Mouse (Mus musculus): ENCODE data around the gene Gm20518. TPM values are rescaled to one million over a fixed set of nuclear protein-coding genes. Genes with fewer than 3 reads are reported as not detected.

Gene Gm20518
- total RNA-seq, 2 experiments from 2014 or later: 0.69 TPM; not detected in 1

GRCm38 (mm10) chr16:17848928-17849327 lies 42.5 kb downstream of the Gm20518 start:
- ATAC-seq (replicated peaks; ENCODE audit: poor library complexity, severe bottlenecking): 0 out of 2 replicates have a peak, but pooled peaks have one; percentile 50

- ATAC-seq (replicated peaks; ENCODE audit: poor library complexity, severe bottlenecking): no peak
Measured at GRCm38 (mm10) chr16:17848431-17848830, 43.0 kb downstream of the Gm20518 start.

- no peak for ATAC-seq (replicated peaks; ENCODE audit: poor library complexity, severe bottlenecking)
Measured at GRCm38 (mm10) chr16:17843701-17844365, 47.6 kb downstream of the Gm20518 start.

- ATAC-seq (replicated peaks; ENCODE audit: poor library complexity, severe bottlenecking): no peak
Measured at GRCm38 (mm10) chr16:17842437-17842836, 49.0 kb downstream of the Gm20518 start.

- ATAC-seq (replicated peaks; ENCODE audit: poor library complexity, severe bottlenecking): no peak
Measured at GRCm38 (mm10) chr16:17839976-17840375, 51.5 kb downstream of the Gm20518 start.

GRCm38 (mm10) chr16:17838051-17838450 lies 53.4 kb downstream of the Gm20518 start, which contains the start of gene Car15:
Car15 (minus strand) TSS chr16:17838364.
- ATAC-seq (replicated peaks; ENCODE audit: poor library complexity, severe bottlenecking): no peak

GRCm38 (mm10) chr16:17835481-17835880 lies 56.0 kb downstream of the Gm20518 start:
- no peak for ATAC-seq (replicated peaks; ENCODE audit: poor library complexity, severe bottlenecking)

- ATAC-seq (replicated peaks; ENCODE audit: poor library complexity, severe bottlenecking): no peak
Measured at GRCm38 (mm10) chr16:17834543-17834942, 56.9 kb downstream of the Gm20518 start.

- no peak; the same call in 1 of the 2 replicates for ATAC-seq (replicated peaks; ENCODE audit: poor library complexity, severe bottlenecking)
Measured at GRCm38 (mm10) chr16:17833681-17834399, 57.6 kb downstream of the Gm20518 start.

- ATAC-seq (replicated peaks; ENCODE audit: poor library complexity, severe bottlenecking): no peak
Measured at GRCm38 (mm10) chr16:17833321-17833680, 58.2 kb downstream of the Gm20518 start.

GRCm38 (mm10) chr16:17832821-17833220 lies 58.6 kb downstream of the Gm20518 start, which contains the start of gene B830017H08Rik:
B830017H08Rik (plus strand) TSS chr16:17833121.
- ATAC-seq (replicated peaks; ENCODE audit: poor library complexity, severe bottlenecking): no peak

- ATAC-seq (replicated peaks; ENCODE audit: poor library complexity, severe bottlenecking): peak; percentile 32; the same call in 1 of the 2 replicates
Measured at GRCm38 (mm10) chr16:17831781-17832180, 59.7 kb downstream of the Gm20518 start.

- no peak for ATAC-seq (replicated peaks; ENCODE audit: poor library complexity, severe bottlenecking)
Measured at GRCm38 (mm10) chr16:17830385-17831178, 60.9 kb downstream of the Gm20518 start.

GRCm38 (mm10) chr16:17828867-17829266 lies 62.6 kb downstream of the Gm20518 start:
- ATAC-seq (replicated peaks; ENCODE audit: poor library complexity, severe bottlenecking): no peak

- no peak for ATAC-seq (replicated peaks; ENCODE audit: poor library complexity, severe bottlenecking)
Measured at GRCm38 (mm10) chr16:17828229-17828628, 63.2 kb downstream of the Gm20518 start.

GRCm38 (mm10) chr16:17826500-17826899 lies 65.0 kb downstream of the Gm20518 start:
- ATAC-seq (replicated peaks; ENCODE audit: poor library complexity, severe bottlenecking): no peak

- ATAC-seq (replicated peaks; ENCODE audit: poor library complexity, severe bottlenecking): no peak
Measured at GRCm38 (mm10) chr16:17816528-17816927, 74.9 kb downstream of the Gm20518 start.

- ATAC-seq (replicated peaks; ENCODE audit: poor library complexity, severe bottlenecking): peak; percentile 88
Measured at GRCm38 (mm10) chr16:17815411-17816402, 75.8 kb downstream of the Gm20518 start.

GRCm38 (mm10) chr16:17813173-17813572 lies 78.3 kb downstream of the Gm20518 start:
- no peak for ATAC-seq (replicated peaks; ENCODE audit: poor library complexity, severe bottlenecking)

GRCm38 (mm10) chr16:17812120-17812519 lies 79.4 kb downstream of the Gm20518 start:
- ATAC-seq (replicated peaks; ENCODE audit: poor library complexity, severe bottlenecking): no peak
